Mouse (Mus musculus): Measurements from ENCODE around the gene Rfx1. TPM values are rescaled to one million over a fixed set of nuclear protein-coding genes. Genes with fewer than 3 reads are reported as not detected.

Rfx1 gene
- total RNA-seq, 2 experiments from 2014 or later: 24.0 to 30.9 TPM

DNA sequence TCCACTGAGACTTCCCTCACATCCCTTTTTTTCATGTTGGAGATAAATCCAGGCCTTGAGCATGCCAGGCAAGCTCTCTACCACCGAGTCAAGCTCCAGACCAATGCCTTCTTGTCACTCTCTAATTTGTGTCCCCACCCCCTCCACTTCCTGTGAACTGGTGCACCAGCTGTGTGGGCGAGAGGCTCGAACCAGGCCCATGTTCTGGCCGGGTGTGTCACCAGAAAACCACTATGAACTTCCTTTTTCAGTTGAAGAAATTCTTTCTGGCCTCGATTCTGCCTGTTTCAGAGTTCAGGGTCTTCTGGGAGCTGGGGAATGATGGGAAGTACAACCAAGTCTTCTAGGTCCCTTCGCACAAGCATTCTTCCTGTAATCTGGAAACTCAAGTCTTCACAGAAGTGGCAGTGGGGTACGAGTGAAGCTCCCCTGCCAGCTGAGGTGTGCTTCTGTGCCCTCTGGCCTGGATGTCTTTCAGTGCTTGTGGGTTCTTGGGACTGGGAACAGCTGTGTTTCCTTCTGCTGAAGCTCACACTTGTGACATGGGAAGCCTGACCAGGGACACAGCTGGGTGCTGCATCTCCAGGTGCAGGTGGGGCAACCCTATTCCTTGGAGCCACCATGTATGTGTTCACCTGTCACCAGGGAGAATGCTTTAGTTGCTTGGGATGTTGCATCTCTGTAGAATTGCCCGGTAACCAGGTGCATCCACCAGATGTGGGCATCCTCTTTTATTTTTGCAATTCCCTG lies 2.6 kb upstream of the Rfx1 start:
- DNase-seq: no peak

DNA sequence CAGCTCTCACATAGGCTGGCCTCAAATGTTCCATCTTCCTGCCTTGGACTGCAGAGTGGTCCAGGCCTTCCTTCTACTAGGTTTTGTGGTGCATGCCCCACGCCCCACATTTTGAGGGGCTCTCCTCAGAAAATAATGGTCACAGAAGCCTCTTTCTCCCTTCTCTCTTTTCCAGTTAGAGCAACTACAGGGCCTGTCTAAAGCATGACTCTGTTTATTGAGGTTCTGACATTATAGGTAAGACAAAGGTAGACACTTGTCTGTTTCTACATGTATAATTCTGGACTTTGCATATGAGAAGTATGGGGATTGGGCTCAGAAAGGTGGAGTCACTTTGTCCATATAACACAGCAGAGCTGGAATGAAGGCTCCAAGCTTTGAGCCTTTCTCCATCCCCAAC lies 1.6 kb upstream of the Rfx1 start, which contains the start of gene Gm10643:
Gene Gm10643, minus strand, starts transcription at position 101 of the 400 bp plus-strand sequence.
- DNase-seq: no peak

DNA sequence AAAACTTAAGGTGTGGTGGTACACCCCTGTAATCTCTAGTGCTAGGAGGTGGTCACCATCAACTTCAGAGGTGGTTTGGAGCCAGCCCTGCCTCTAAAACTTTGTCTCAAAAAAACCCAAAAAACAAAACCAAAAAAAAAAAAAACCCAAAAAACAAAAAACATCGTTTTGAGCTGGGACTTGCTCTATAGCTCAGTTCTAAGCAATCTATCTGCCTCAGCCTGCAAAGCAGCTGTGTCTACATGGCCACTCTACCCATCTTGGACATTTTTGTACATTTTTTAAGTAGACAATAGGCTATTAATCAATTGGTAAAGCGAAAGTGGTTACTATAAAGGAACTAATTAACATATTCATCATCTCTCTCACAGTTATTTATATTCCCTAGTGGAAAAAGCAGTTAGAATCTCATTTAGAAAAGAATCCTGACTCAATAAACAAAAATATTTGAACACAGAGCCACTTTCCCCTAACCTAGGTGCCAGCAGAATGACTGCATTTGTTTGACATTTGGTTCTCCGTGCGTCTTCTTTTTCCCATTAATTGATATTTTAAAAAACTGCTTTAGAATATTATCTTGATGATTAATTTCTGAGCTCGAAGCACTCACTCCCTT lies 1.1 kb upstream of the Rfx1 start:
- DNase-seq: no peak

DNA sequence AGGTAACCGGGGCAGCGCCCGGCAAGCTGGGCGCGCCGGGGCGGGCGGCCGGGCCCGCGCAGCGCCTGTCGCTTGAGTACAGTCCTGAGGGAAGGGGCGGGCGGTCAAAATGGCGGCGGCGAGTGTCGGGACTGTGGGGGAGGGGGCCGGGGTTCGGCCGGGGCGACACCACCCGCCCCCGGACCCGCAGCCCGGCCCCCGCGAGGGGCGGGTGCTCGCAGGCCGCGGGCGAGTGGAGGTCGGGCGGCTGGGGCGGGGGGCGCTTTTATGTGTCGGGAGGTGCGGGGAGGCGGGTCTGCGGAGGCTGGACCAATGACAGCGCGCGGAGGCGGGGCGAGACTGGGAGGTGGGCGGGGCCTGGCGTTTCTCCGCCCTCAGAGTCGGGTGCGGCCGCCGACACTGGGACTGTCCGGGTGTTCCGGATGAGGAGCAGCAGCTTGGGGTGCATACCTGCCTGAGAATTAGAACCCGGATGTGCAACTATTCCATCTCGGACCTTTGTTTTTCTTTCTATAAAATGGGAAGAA lies 476 bp downstream of the Rfx1 start:
- peak; percentile 96 for DNase-seq

DNA sequence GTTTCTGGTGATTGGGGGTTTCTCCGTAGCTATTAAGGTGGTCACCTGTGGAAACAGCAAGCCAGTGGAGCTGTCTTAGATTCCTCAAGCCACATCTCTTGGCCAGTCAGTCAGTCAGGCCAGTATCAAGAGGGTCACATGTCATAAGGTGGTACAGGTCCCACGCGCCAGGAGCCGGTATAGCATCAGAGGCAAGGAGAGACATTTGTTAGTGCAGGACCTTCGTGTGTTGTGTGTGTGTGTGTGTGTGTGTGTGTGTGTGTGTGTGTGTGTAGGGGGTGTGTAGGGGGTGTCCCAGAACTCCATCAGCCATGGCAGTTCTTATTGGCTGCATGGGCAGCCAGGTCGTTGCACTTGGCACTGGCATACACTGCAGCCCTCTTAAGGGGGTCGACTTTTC lies 1.3 kb downstream of the Rfx1 start:
- DNase-seq: no peak

DNA sequence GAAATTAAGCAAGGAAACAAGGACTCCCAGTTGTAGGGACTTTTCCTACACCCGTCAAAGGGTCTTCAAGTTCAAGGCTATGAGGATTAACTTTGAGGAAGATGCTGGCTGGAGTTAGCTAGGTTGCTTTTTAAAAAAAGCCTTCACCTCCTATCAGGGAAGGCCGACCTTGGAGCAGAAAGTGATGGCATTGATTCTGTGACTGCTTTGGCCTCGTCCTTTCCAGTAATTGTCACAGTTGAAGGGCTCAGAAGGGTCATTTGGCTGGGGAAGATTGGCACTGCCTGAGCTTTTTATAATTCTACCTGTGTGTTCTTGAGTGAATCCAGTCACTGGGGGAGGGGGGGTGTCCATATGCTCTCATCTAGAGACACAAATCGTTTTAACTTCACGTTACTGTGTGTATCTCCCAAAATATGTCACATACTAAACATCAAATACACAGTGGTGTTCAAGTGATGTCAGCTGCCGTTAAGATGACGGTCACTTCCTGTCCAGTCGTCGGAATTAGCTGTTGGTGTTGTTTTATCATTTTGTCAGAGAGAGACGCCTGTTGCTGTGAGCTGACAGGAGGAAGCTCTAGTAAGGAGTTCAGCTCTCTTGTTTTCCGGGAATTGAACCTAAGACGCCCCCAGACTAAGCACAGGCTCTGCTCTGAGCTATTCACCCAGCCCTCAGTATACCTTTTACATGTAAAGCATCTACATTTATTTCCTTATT lies 1.8 kb downstream of the Rfx1 start:
- no peak for DNase-seq

DNA sequence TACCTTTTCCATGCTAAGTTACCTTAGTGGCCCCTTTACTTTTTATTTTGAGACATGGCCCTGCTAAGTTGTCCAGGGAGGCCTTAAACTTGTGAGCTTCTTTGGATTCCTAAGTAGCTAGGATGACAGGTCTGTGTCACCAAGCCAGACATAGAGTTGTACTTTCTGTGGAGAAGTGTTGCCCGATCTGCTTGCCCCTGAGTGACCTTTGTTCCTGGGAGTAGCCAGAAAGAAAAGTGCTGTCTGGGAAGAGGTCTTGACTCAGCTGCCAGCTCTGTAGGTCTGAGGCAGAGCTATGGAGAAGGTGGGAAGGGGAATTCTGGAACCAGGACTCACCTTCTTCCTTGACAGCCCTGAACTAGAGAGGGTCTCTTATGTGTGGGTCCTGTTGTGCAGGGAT lies 2.5 kb downstream of the Rfx1 start:
- DNase-seq: no peak

DNA sequence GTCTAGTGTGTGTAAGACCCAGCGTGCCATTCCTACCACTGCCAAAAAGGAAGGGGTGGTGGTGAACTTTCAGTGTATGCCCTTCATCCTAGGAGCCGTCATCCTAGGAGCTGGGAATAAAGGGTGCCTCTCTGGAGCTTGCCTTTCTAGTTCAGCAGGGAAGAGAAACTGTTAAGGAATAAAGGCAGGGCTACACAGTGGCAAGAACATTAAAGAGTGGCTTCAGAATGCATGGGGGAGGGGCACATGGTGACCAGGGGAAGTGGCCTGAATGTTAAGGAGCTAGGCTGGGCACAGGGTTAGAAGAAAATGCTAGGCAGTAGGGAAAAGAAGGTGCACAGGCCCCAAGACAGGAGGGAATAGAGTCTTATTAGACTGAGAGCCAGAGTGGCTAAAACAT lies 3.1 kb downstream of the Rfx1 start:
- DNase-seq: no peak

DNA sequence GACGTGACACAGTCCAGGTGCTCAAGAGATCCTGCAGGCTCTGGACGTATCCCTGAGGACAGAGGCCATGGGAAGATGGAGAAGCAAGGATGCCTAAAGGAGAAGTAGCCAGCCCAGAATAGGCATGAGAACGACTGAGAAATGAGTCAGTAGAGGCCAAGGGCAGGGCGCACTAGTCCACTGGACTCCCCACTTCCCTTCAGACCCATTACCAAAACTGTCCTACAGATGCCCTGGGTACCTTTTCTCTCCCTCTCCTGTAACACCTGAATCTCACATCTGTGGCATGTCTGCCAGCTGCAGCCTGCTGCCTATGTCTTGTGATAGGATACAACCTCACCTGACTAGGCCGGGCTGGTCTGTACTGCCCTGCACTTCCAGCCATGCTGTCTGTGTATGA lies 3.6 kb downstream of the Rfx1 start:
- no peak for DNase-seq

DNA sequence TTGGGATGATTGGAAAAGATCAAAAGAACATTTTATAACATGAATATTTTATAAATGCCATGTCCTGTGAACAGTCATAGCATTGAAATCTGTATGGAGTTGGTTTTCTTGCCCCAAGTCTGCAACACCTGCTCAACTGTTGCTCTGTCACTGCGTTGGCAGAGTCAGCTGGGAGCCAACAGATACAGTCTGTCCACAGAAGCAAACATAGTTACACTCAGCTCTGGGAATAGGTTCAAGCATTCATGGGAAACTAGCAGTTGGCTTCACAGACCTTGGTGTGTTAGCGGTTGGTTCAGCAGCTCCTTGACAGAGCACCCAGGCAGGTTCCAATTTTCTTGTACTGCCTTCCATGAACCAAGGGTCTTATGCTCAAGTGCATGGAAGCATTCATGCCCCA lies 4.0 kb downstream of the Rfx1 start:
- DNase-seq: peak; percentile 67 to 71

DNA sequence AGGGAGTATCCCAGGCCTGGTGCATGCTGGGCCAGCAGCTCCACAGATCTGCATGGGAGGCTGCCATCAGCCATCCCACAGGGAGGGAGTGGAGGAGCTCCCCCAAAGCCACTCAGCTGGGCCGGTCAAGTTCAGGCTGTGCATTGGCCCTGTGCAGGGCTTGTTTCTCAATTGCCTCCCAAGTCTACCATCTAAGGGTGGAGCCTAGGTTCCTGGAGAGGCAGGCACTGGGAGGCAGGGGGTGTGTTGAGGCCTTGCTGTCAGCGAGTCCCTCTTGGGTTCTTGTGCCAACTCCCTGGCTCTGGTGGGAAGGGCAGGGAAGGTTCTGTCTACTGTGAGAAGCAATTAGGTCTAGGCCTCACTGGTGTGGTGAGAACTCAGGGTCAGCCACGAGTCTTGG lies 5.3 kb downstream of the Rfx1 start:
- DNase-seq: no peak

DNA sequence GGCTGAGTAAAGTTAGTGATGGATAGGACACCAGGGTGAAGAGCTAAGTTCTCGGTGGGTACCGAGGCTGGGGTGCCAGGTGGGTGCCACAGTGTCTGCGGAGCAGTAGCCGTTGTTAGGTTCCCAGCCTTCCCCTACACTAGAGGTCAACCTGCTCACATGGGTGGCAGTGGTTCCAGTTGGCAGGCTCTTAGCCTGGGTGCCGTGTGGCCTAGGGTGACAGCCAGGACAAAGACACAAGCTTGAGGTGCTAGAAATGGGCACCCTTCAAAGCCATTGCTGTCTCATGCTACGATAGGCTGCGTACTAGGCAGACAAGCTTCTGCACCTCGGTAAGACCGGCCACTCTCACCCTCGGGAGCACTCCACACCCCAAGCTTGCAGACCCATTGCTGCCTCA lies 5.7 kb downstream of the Rfx1 start:
- no peak for DNase-seq

DNA sequence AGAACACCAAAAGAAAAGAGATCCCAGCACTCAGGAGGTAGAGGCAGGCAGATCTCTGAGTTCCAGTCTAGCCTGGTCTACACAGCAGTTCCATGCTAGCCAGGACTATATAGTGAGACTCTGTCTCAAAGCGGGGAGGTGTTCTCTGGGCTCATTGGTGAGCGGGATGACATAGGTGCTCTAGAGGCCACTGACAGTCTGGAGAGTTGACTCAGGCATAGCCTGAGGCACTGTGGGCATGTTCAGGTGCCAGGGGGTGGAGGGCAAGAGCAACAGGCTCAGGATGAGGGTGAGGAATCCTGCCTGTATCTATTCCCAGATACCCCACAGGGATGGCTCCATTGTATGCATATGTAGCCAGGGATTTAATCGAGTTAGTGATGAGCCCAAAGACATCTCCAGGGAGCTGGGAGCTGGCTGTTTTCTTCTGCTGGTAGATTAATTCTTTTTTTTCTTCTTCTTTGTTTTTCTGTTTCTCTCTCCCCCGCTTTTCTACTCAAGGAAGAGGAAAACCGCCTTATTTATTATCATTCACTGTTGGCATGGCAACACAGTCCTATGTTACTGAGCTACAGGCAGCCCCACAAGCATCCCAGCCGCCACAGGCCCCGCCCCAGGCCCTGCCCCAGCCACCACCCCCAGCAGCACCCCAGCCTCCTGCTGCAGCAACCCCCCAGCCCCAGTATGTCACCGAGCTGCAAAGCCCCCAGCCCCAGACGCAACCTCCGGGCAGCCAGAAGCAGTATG lies 6.8 kb downstream of the Rfx1 start:
- no peak for DNase-seq

DNA sequence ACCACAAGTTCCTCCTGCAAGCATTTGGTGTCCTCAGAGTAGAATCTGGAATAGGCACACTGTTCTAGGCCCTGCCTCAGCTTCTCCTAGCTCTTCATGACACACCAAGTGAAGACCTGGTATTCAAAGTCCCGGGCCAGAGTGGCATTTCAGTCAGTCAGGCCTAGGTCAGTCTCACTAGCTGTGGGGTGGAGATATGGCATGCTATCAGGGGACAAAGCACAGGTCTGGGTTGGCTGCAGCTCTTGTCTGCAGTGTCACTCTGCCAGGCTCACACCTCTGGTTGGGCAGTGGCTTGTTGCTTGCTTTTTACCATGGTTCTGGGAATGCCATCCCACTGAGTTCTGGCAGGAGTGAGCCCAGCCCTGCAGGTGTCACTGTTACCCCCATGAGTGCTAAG lies 9.8 kb downstream of the Rfx1 start:
- DNase-seq: no peak

DNA sequence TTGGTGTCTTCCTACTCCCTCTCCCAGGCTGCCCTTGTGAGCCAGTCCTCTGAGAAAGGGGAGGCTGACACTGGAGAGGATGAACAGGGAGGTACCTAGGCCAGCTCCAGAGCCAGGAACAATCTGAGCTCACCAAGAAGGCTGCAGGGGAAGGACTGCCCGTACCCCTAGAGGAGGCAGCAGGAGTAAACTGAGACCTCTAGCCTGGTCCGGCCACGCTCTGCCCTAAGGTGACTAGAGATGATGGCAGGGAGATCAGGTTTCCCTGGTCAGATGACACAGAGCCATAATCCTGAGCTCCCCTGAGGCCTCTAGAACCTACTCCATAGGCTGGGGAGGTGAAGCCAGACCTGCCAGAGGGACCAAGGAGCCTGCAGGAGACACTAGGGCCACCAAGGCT lies 10.2 kb downstream of the Rfx1 start:
- no peak for DNase-seq

DNA sequence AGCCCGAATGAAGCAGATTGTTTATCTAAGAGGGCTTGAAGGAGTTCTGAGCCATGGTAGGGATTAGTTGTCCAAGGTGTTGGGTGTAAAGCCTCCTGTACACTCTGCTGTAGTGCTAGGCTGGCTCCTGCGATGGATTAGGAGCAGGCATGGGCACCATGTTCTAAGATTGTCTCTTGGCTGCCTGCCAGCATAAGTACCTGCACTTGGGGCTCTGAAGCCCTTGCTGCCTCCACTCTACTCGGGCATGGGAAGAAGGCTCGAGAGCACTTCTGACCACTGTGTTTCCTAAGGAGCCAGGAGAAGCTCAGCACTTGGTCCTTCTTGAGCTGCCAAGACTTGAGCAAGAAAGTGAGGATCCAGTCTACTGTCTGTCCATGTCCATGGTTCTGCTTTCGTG lies 12.6 kb downstream of the Rfx1 start:
- no peak for DNase-seq

DNA sequence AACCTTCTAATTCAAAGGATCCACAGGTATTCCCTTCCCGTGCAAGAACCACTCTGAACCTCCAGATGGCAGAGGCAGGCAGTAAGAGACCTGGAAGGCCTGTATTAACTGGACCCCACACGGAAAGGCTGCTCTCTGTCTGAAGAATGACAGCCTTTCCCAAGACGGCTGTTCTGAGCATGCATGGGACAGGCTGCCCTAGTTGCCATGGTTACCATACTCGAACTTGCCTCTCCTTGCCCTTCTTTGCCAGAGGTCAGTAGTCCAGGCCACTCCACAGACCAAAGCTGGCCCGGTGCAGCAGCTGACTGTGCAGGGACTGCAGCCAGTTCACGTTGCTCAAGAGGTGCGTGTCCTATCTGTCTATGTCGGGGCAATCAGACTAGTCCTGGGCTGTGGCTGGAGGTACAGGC lies 17.2 kb downstream of the Rfx1 start:
- DNase-seq: no peak

DNA sequence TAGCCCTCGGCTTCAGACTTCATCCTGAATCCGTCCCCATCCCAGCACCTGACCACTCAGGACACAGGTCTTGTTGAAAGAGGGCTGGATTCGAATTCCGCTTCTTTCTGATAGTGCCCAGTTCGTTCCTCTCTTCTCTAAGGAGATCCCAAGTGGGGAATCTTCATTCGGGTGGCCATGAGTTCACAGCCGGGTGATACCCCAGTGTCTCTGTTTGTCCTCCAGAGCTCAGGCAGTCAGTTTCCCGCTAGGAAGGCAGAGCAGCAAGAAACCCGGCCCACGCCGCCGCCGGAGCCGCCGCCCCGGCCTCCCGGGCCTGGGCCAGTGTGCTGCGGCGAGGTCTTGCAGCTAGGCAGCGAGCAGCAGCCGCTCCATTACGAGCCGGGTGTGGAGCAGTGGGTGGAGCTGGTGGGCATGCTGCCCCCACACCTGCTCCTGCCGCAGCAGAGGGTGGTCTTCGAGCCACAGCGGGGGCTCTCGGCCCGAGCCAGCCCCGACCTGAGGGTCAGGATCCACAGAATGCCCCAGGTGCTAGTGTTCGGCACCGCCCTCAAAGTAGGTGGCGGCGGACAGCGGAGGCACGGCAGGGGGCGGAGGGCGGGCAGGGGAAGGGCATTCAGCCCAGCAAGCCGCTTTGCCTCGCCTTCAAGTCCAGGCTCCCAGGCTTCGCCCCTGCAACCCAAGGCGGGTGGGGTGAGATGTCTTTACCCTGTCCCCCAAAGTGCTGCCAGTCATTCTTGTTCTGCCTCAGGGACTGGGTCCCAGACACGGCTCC lies 17.9 kb downstream of the Rfx1 start:
- no peak for DNase-seq

DNA sequence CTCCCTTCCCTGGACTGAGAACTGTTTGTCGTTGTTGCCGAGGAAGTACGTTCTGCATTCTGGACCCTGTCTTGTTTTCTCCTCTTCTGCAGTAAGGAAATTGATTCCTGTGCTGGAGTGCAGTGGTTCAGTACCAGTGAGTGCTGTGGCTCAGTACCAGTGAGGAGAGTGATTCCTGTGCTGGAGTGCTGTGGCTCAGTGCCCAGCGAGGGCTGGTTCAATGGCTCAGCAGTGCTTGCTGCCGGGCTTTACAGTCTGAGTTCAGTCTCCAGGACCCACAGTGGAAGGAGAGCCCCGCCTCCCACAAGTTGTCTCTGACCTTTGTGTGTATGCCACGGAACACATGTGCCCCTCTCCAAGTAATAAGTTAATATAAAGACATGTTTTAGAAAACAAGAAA lies 20.5 kb downstream of the Rfx1 start:
- no peak for DNase-seq

DNA sequence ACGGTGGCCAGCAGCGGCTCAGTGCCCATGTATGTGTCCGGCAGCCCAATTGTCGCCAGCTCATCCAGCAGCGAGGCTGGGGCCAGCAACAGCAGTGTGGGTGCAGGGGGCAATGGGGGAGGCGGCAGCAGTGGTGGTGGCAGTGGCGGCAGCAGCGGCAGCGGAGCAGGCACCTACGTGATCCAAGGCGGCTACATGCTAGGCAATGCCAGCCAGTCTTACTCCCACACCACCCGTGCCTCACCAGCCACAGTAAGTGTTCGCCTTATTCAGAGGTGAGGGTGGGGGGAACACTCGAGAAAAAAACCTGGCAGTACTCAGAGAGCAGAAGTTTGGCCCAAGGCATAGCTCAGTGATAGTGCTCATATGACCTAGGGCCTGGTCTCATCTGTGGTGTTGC lies 21.2 kb downstream of the Rfx1 start:
- DNase-seq: no peak

DNA sequence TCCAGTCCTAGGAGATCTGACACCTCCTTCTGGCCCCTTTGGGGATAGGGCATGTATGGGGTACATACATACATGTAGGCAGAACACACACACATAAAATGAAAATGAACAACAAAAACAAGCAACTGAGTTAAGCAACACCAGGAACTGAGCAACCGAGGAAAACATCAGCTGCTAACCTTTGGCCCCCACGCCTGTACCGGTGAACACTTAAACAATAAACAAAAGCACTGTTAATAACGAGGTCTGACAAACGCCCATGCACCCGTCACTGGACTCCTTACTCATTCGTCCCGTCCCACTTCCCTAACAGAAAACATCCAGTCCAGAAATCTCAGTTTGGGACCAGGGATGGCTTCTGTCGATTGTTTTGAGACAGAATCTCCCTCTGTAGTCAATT lies 22.6 kb downstream of the Rfx1 start:
- no peak for DNase-seq

DNA sequence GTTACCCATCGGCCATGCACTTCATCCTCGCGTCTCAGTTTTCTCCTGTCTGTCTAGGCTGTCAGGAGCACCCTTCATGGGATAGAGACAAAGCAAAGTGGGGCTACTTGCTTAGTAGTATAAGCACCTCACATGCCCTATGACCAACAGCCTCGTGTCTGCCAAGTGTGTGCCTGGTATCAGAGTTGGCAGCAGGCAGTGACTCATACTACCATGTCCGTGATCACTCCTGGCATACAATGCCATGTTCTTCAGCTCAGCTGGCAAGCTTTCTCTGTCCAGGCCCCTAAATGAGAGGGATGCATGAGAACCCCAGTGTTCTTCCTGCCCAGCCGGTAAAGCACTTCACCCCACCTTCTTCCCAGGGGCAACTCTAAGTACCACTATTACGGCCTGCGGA lies 24.0 kb downstream of the Rfx1 start:
- no peak for DNase-seq

Measured in layer of hippocampus, postnatal 36 days (tissue).